Mouse (Mus musculus): ENCODE results near the gene 1810049J17Rik.

- no peak for TF ChIP-seq CTCF (IDR thresholded peaks at IDR 0.05; ENCODE audit: control insufficient read depth, insufficient read depth, low read length)
- no peak for TF ChIP-seq POLR2A (IDR thresholded peaks at IDR 0.05; ENCODE audit: borderline replicate concordance, control insufficient read depth, low read depth, low read length)
Measured at GRCm38 (mm10) chr15:12315996-12316395, 5.7 kb downstream of the 1810049J17Rik start.

Data from bone marrow, adult 2 months (tissue).